Mouse (Mus musculus): Measurements from ENCODE around the gene AU022252. TPM values are rescaled to one million over a fixed set of nuclear protein-coding genes. Genes with fewer than 3 reads are reported as not detected.
"Not testable (repeated sequence)": the region's sequence is repeated elsewhere in the genome, so short reads cannot be mapped to it uniquely, and the experiment has no call there.

Gene AU022252
- polyA plus RNA-seq (2016; fragmentation: Nextera tagmentation; extraction: Ambion mirVana): 34.4 and 39.5 TPM in 2 replicates

DNA sequence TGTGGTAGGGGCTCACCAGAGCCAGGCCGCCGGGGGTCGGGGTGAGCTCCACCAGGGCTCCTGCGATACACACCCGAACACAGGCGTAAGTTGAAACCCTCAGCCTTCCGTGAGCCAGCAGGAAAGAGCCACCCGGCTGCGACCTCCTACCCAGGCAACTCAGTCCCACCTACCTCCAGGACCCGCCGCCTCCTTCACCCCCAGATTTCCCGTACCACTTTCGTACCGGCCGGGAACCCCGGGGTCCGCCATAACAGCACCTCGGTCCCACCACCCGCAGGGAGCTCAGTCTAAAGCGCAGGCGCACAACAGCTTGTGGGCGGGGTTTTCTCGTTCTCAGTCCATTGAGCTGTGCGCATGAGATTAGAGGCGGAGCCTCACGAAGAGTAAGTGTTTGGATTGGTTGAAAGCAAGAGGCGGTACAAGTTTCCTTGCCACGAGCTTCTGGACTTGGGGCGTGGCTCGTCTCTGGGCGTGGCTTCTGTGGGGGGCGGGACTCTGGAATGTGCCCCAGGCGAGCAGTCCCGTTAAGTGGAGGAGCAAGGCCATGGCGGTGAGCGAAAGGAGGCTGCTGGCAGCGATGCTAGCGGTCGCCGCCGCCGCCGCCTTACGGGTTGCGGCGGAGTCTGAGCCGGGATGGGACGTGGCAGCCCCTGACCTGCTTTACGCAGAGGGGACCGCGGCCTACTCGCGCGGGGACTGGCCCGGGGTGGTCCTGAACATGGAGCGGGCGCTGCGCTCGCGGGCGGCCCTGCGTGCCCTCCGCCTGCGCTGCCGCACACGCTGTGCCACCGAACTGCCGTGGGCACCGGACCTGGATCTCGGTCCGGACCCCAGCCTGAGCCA lies at the start of gene AU022252, which contains the start of gene P3h1:
Gene AU022252, minus strand, starts transcription at position 303 of the 846 bp plus-strand sequence.
Gene P3h1, plus strand, starts transcription at position 506 of the 846 bp plus-strand sequence.
- H3K4me1 ChIP-seq: peaks cover 16% of the 10 kb centered on the region
- H3K9ac ChIP-seq (replicated peaks): peak within 1 kb of the TSS; percentile 73
- H3K4me2 ChIP-seq (replicated peaks): peak within 1 kb of the TSS; percentile 87
- ATAC-seq (ENCODE audit: low FRiP score, low read depth): peak; percentile 95
- peak within 1 kb of the TSS; percentile 21; the same call in 1 of the 2 replicates for H3K27ac ChIP-seq (replicated peaks)
- under 1% methylated on average over 71 of the region's 71 CpGs for WGBS
- peaks cover 9% of the 10 kb centered on the region for H3K36me3 ChIP-seq
- no peaks in the 10 kb centered on the region for H3K9me3 ChIP-seq
- peak within 1 kb of the TSS; percentile 81 for H3K4me3 ChIP-seq
- H3K27me3 ChIP-seq: no peaks in the 10 kb centered on the region

DNA sequence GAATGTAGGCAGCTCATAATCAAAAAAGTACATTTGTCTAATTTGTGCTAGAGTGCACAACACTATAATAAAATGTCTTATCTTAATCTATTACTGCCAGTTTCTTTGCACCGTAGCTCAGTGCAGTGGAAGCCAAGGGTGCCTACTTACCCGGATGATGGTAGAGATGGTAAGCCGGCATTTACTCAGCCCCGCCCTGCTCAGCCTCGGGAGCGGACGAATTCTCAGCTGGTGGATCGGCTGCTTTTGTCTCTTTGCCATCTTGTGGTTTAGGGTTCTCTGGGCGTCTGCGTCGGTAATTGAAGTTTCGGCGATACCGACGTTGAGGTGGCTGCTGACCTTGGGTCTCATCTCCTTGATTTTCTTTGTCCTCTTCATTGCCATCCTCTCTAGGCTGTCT lies 46.3 kb upstream of the AU022252 start:
- not testable (repeated sequence) for H3K27me3 ChIP-seq; H3K27ac ChIP-seq (replicated peaks); H3K4me2 ChIP-seq (replicated peaks); H3K9me3 ChIP-seq; ATAC-seq (ENCODE audit: low FRiP score, low read depth); H3K9ac ChIP-seq (replicated peaks); H3K4me3 ChIP-seq; H3K4me1 ChIP-seq
- H3K36me3 ChIP-seq: peaks cover 94% of the 10 kb centered on the region
- WGBS: 92% methylated on average over 15 of the region's 15 CpGs

DNA sequence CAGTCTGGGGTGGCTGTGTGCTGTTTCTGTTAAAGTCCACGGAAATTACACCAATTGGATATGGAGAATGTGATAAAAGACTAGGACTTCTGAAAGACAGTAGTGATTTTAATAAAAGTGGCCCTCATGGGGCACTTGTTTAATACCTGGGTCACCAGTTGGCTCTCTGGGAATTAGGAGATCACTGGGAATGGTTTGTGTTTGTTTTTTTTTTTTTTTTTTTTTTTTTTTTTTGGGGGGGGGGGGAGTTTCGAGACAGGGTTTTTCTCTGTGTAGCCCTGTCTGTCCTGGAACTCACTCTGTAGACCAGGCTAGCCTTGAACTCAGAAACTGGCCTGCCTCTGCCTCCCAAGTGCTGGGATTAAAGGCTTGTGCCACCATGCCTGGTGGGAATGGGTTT lies 43.2 kb upstream of the AU022252 start:
- no peak for ATAC-seq (ENCODE audit: low FRiP score, low read depth)
- Histone ChIP-seq H3K4me1 (no peaks in the 10 kb centered on the region), H3K9ac (replicated peaks) (no peak overlapping the region), H3K4me3 (no peak overlapping the region), H3K9me3 (no peaks in the 10 kb centered on the region), H3K36me3 (peaks cover 93% of the 10 kb centered on the region), H3K27me3 (no peaks in the 10 kb centered on the region), H3K27ac (replicated peaks) (no peak overlapping the region), H3K4me2 (replicated peaks) (no peak overlapping the region)
- WGBS: 86% methylated on average over 2 of the region's 2 CpGs

DNA sequence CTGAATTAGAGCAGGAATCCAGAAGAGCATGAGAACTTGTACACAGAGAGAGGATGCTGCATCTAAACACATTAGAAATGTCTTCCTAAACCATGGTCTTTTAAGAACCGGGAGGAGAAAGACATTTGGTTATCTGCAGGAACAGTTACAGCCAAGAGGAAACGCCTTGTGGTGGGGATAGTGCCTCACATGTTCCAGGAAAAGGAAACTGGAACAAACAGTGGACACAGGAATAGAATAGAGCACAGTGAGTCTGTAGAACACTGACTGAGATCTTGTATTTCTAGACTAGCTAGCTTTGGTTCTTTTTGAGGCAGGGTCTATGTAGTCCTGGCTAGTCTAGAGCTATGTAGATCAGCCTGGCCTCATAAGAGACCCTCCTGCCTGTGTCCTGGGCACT lies 42.7 kb upstream of the AU022252 start:
- Histone ChIP-seq H3K36me3 (peaks cover 94% of the 10 kb centered on the region), H3K27ac (replicated peaks) (no peak overlapping the region), H3K9me3 (no peaks in the 10 kb centered on the region), H3K9ac (replicated peaks) (no peak overlapping the region), H3K4me1 (no peaks in the 10 kb centered on the region), H3K4me2 (replicated peaks) (no peak overlapping the region), H3K27me3 (no peaks in the 10 kb centered on the region), H3K4me3 (no peak overlapping the region)
- ATAC-seq (ENCODE audit: low FRiP score, low read depth): no peak
- WGBS: 92% methylated on average over 2 of the region's 2 CpGs

DNA sequence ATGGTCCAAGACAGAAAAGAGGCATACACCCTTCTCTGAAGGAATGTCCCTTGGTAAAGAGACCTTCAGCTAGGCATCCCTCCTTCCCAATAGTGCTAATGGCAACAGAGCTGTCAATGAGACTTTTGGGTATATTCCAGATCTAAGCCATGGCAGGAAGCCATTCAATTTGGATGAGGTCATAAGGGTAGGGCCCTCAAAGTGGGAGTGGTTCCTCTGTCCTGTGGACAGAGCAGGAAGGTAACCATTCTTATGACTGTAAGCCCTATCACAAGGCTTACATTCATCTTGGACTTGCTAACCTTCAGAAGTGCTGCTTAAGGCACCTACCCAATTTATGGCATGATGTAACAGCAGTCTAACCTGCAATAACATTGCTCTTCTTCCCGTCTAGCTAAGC lies 42.1 kb upstream of the AU022252 start:
- Histone ChIP-seq H3K9me3 (no peaks in the 10 kb centered on the region), H3K27ac (replicated peaks) (no peak overlapping the region), H3K4me2 (replicated peaks) (no peak overlapping the region), H3K27me3 (no peaks in the 10 kb centered on the region), H3K4me3 (no peak overlapping the region), H3K4me1 (no peaks in the 10 kb centered on the region), H3K9ac (replicated peaks) (no peak overlapping the region), H3K36me3 (peaks cover 94% of the 10 kb centered on the region)
- WGBS: 93% methylated on average over 1 of the region's 1 CpGs
- no peak for ATAC-seq (ENCODE audit: low FRiP score, low read depth)

DNA sequence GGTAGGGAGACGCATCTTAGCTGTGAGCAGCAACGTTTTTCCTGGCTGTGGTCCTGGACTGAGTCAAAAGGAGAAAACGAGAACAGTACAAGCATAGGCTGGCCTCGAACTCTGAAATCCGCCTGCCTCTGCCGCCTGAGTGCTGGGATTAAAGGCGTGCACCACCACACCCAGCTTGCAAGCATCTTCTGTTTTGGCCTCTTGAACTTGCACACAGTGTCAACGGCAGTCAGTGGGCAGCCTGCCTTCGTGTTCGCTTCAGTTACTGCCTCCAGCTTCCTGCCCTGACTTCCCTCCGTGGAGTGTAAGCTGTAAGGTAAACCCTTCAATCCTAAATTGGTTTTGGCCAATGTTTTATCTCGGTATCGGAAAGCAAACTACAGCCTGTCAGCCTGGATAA lies 34.1 kb upstream of the AU022252 start:
- Histone ChIP-seq H3K4me3 (no peak overlapping the region), H3K4me2 (replicated peaks) (no peak overlapping the region)
- WGBS: 78% methylated on average over 13 of the region's 13 CpGs

DNA sequence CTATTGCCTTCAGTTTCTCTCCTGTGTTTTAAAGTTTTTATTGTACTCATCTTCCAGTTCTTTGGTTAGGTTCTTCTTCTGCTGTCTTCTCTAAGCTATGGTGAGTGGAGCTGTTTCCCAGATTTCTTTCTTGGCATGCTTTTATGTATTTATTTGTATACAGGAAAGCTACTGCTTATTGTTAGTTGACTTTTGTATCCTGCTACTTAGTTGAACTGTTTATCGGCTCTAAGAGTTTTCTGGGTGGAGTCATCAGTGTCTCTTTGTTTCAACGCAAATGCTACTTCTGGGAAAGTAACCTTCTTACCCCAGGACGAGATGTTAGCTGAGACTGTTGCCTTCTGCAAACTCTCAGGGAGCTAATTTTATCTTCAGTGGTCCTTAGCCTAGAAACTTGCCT lies 30.9 kb upstream of the AU022252 start:
- WGBS: 83% methylated on average over 3 of the region's 3 CpGs
- no peaks in the 10 kb centered on the region for H3K27me3 ChIP-seq

More for the DNA sequence above, 34.1 kb upstream of the AU022252 start:
- ATAC-seq (ENCODE audit: low FRiP score, low read depth): no peak
- no peak overlapping the region for H3K27ac ChIP-seq (replicated peaks)
- H3K36me3 ChIP-seq: peaks cover 27% of the 10 kb centered on the region
- no peaks in the 10 kb centered on the region for H3K27me3 ChIP-seq
- no peaks in the 10 kb centered on the region for H3K4me1 ChIP-seq
- no peaks in the 10 kb centered on the region for H3K9me3 ChIP-seq
- H3K9ac ChIP-seq (replicated peaks): no peak overlapping the region

DNA sequence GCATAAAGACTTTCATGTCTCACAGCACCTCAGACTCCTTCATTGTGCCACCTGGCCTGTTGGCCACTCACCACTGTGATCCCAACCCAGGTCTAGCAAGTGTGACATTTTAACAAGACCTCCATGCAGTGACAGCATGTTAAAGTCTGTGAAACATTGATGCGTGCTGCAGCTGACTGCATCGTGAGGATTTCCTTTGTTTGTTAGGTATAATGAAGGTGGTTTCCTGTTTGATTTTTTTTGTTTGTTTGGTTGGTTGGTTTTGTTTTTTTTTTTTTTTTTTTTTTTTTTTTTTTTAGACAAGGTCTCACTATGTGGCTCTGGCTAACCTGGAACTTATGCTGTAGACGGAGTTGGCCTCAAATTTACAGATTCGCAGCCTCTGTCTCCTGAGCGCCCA lies 30.0 kb upstream of the AU022252 start:
- Histone ChIP-seq H3K27ac (replicated peaks) (no peak overlapping the region), H3K4me3 (no peak overlapping the region), H3K4me2 (replicated peaks) (no peak overlapping the region), H3K4me1 (no peaks in the 10 kb centered on the region), H3K36me3 (no peaks in the 10 kb centered on the region), H3K9ac (replicated peaks) (no peak overlapping the region), H3K27me3 (no peaks in the 10 kb centered on the region), H3K9me3 (no peaks in the 10 kb centered on the region)
- WGBS: 94% methylated on average over 5 of the region's 5 CpGs
- no peak for ATAC-seq (ENCODE audit: low FRiP score, low read depth)

More for the DNA sequence above, 30.9 kb upstream of the AU022252 start:
- Histone ChIP-seq H3K27ac (replicated peaks) (no peak overlapping the region), H3K9me3 (no peaks in the 10 kb centered on the region), H3K4me2 (replicated peaks) (no peak overlapping the region), H3K4me3 (no peak overlapping the region), H3K9ac (replicated peaks) (no peak overlapping the region), H3K4me1 (no peaks in the 10 kb centered on the region), H3K36me3 (no peaks in the 10 kb centered on the region)
- no peak for ATAC-seq (ENCODE audit: low FRiP score, low read depth)

DNA sequence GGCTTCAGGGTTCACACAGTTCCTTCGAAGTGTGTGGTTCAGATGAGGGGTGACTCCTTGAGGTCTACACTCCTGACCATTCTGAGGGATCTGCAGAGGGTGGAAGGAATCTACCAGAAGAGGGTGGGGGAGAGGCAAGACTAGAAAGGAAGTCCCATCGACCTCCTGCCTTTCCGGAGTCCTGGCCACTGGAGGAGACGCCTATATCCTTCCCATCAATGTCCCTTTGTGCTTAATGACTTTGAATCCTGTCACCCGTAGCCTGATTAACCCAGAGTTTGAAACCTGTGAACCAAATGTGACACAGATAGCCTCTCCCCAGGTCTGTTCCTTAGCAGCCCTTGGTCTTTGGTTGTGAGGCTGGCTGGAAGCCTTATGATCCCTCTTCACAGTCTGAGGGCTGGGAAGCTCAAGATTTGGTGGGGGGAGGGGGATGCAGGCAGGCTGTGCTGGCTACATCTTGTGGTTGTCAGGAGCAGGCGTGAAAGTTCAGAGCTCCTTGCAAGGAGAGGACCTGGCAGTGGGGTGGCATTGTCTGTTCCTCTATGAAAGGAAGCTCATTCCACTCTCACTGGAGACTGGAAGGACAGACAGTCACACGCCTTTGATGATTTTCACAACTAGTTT lies 28.7 kb upstream of the AU022252 start:
- Histone ChIP-seq H3K4me1 (no peaks in the 10 kb centered on the region), H3K4me3 (no peak overlapping the region), H3K9me3 (no peaks in the 10 kb centered on the region), H3K27ac (replicated peaks) (no peak overlapping the region), H3K4me2 (replicated peaks) (no peak overlapping the region), H3K36me3 (no peaks in the 10 kb centered on the region), H3K27me3 (no peaks in the 10 kb centered on the region), H3K9ac (replicated peaks) (no peak overlapping the region)
- no peak for ATAC-seq (ENCODE audit: low FRiP score, low read depth)
- WGBS: 66% methylated on average over 7 of the region's 7 CpGs

DNA sequence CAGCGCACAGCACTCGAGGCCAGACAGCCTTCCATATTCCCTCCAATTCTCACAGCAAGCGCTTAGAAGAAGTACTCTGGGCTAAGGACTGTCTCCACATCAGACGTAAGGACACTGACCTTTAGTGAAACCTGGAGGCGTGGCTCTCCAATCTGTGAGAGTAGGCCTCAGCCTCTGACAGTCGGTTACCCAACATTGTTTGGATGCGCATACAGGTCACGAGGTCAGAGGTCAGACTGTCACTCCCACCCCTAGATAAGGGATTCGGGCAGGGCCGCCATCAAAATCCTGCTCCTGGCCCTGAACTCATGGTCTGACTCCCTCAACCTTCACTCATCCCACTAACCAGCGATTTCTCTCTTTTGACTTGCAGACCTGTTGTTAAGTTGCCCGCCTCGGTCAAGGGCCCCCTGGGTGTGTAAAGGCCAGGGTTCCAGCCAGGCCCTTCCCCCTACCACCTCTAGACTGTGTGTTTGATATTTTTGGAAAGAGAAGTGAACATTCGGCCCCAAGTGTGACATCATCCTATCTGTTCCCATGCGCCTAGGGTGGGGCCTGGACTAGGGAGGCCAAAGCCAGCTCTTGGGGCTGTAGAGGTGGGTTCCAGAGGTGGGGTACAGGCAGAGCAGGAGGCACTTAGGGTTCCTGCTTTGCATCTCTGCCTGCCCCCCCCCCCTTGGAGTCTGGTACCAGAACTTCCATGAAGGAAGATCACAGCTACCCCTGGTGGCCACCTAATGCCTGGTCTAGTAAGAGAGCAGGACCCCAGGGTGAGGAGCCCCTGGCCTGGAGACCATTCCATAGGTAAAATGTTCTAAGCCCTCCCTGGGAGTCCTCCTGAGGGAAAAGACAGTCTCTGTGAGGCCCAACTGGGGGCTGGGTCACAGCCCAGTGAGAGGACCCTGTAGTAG lies 27.1 kb upstream of the AU022252 start:
- H3K9ac ChIP-seq (replicated peaks): no peak overlapping the region
- H3K27me3 ChIP-seq: no peaks in the 10 kb centered on the region
- no peaks in the 10 kb centered on the region for H3K9me3 ChIP-seq
- 78% methylated on average over 15 of the region's 15 CpGs for WGBS
- no peak overlapping the region for H3K4me3 ChIP-seq
- H3K4me2 ChIP-seq (replicated peaks): no peak overlapping the region
- no peak for ATAC-seq (ENCODE audit: low FRiP score, low read depth)
- peaks cover 7% of the 10 kb centered on the region for H3K4me1 ChIP-seq
- H3K27ac ChIP-seq (replicated peaks): no peak overlapping the region
- H3K36me3 ChIP-seq: no peaks in the 10 kb centered on the region

DNA sequence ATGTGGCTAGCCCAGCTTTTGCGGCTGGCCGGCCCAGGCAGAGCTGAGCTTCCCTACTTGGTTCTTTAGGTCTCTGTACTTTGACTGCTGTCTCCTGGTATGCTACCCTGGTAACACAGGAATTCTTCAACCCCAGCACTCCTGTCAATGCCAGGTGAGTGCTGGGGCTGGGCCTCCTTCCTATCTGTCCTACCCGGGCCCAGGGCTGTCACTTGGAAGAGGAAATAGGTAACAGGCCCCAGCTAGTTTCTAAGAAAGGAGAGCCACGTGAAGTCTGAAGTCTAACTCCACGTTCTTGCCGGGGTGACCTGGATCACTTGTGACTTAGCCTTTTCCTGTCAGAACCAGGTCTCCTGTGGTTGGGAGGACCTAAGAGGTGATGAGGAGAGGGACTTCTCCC lies 24.6 kb upstream of the AU022252 start:
- Histone ChIP-seq H3K4me3 (no peak overlapping the region), H3K27me3 (no peaks in the 10 kb centered on the region), H3K4me2 (replicated peaks) (no peak overlapping the region), H3K9me3 (no peaks in the 10 kb centered on the region), H3K9ac (replicated peaks) (no peak overlapping the region), H3K36me3 (no peaks in the 10 kb centered on the region), H3K4me1 (peaks cover 19% of the 10 kb centered on the region), H3K27ac (replicated peaks) (no peak overlapping the region)
- WGBS: 81% methylated on average over 6 of the region's 6 CpGs
- no peak for ATAC-seq (ENCODE audit: low FRiP score, low read depth)
